Comparison of ENCODE assay signal across 8 mouse cellular contexts in genomic region chr8:105965905-105966341, GRCm38 (mm10). TPM values are rescaled to one million over a fixed set of nuclear protein-coding genes. Genes with fewer than 3 reads are reported as not detected.
DNase-seq lines count a peak whose midpoint lies in the region; ATAC-seq and TF ChIP-seq lines count a peak whose summit lies in the region.

Gene Slc12a4 (minus strand): TSS chr8:105966097.

- TF ChIP-seq CTCF in olfactory bulb, adult 2 months (IDR thresholded peaks at IDR 0.05; ENCODE audit: insufficient read depth, low read depth, low read length), result no peak

- peak within 1 kb of the TSS; percentile 96 for H3K9ac ChIP-seq in heart, embryonic 16.5 days (ENCODE audit: low read length)
- H3K9ac ChIP-seq in lung, embryonic 15.5 days, result peak within 1 kb of the TSS; percentile 93

- no peak for TF ChIP-seq POLR2A in olfactory bulb, adult 2 months (IDR thresholded peaks at IDR 0.05; ENCODE audit: insufficient read depth, low read depth, low read length)

- DNase-seq in A20 (ENCODE audit: low read depth, low spot score) (peak; percentile 84), adipocyte (ENCODE audit: low spot score) (peak; percentile 66)
- peak; percentile 75 to 89 for DNase-seq in kidney, postnatal 25 days
- peak; percentile 87 for DNase-seq in thymus, postnatal 25 days

- H3K4me3 ChIP-seq in heart, embryonic 16.5 days (ENCODE audit: low read length), result peak within 1 kb of the TSS; percentile 86
- peak within 1 kb of the TSS; percentile 96 for H3K4me3 ChIP-seq in lung, embryonic 15.5 days
- H3K4me3 ChIP-seq in olfactory bulb, adult 2 months (ENCODE audit: insufficient read depth, low read depth, low read length), result peak within 1 kb of the TSS; percentile 64

- peak within 1 kb of the TSS; percentile 93 for H3K27ac ChIP-seq in heart, embryonic 16.5 days (ENCODE audit: low read length)
- H3K27ac ChIP-seq in lung, embryonic 15.5 days, result peak within 1 kb of the TSS; percentile 94
- H3K27ac ChIP-seq in olfactory bulb, adult 2 months (ENCODE audit: insufficient read depth, low read depth, low read length), result no peak within 1 kb of the TSS; the same call in 1 of the 2 replicates

- peaks cover 48% of the 10 kb centered on the region for H3K4me1 ChIP-seq in heart, embryonic 16.5 days (ENCODE audit: control insufficient read depth, insufficient read depth, low read length)
- peaks cover 32% of the 10 kb centered on the region for H3K4me1 ChIP-seq in lung, embryonic 15.5 days
- H3K4me1 ChIP-seq in olfactory bulb, adult 2 months (ENCODE audit: control insufficient read depth, insufficient read depth, low read length), result peaks cover 14% of the 10 kb centered on the region

- no peaks in the 10 kb centered on the region for H3K9me3 ChIP-seq in heart, embryonic 16.5 days (replicated peaks; ENCODE audit: control insufficient read depth, low read length)
- H3K9me3 ChIP-seq in lung, embryonic 15.5 days, result no peaks in the 10 kb centered on the region

- no peaks in the 10 kb centered on the region for H3K27me3 ChIP-seq in heart, embryonic 16.5 days (ENCODE audit: control insufficient read depth, insufficient read depth, low read length)
- no peaks in the 10 kb centered on the region for H3K27me3 ChIP-seq in lung, embryonic 15.5 days

- H3K36me3 ChIP-seq in heart, embryonic 16.5 days (ENCODE audit: control insufficient read depth, insufficient read depth), result no peaks in the 10 kb centered on the region
- 0 out of 2 replicates have a peak, but pooled peaks cover 3% of the 10 kb centered on the region for H3K36me3 ChIP-seq in lung, embryonic 15.5 days

- peak within 1 kb of the TSS; percentile 70 for H3K4me2 ChIP-seq in heart, embryonic 16.5 days (ENCODE audit: low read depth, low read length)
- peak within 1 kb of the TSS; percentile 71 for H3K4me2 ChIP-seq in lung, embryonic 15.5 days

- WGBS in heart, embryonic 16.5 days, result under 1% methylated on average over 47 of the region's 47 CpGs
- 1% methylated on average over 43 of the region's 47 CpGs for WGBS in lung, embryonic 15.5 days
- under 1% methylated on average over 37 of the region's 47 CpGs for WGBS in olfactory bulb, adult 2 months

- peak; percentile 40 for ATAC-seq in erythroblast, adult 5-6 weeks (replicated peaks; ENCODE audit: low FRiP score, poor library complexity, severe bottlenecking)
- ATAC-seq in heart, embryonic 16.5 days (replicated peaks; ENCODE audit: extremely low read depth, insufficient read depth, low FRiP score), result peak; percentile 91
- peak; percentile 91 for ATAC-seq in lung, embryonic 15.5 days (ENCODE audit: borderline replicate concordance, extremely low read depth, low FRiP score, low TSS enrichment)

RNA-seq across cellular contexts. Expression of gene Slc12a4, which starts in this region (rescaled TPM):
- 4.0 and 7.9 TPM in 2 replicates for total RNA-seq in erythroblast, adult 5-6 weeks (2015; ENCODE audit: low replicate concordance)
- 0.68 and 1.4 TPM in 2 replicates for total RNA-seq in erythroblast, adult 5-6 weeks (2017; ENCODE audit: low replicate concordance)
- 38.5 and 43.1 TPM in 2 replicates for polyA plus RNA-seq in heart, embryonic 16.5 days (2015; fragmentation: Nextera tagmentation; extraction: Ambion mirVana)
- polyA plus RNA-seq in lung, embryonic 15.5 days (2015; fragmentation: Nextera tagmentation; extraction: Ambion mirVana), result 37.1 and 37.7 TPM in 2 replicates
- not detected in 2 replicates for polyA plus RNA-seq in olfactory bulb, adult 2 months (2012; ENCODE audit: insufficient read depth, insufficient read length, low replicate concordance, missing spikeins)

Comparison
In these comparisons a context has a peak if more than half of its experiments do, and no peak if none do; other contexts are left out.
1. ATAC-seq: peak in every context shown above with its lines; median percentile 91 in heart, embryonic 16.5 days; 91 in lung, embryonic 15.5 days; 40 in erythroblast, adult 5-6 weeks.